Mouse (Mus musculus): ENCODE results near the gene Mettl26. TPM values are rescaled to one million over a fixed set of nuclear protein-coding genes. Genes with fewer than 3 reads are reported as not detected.

Mettl26 gene
- polyA plus RNA-seq, 1 experiment from 2014 or later, result 50.7 TPM

- peak; percentile 13 for ATAC-seq
- DNase-seq (ENCODE audit: low spot score), result peak; percentile 87
- 1% methylated on average over 32 of the region's 32 CpGs for WGBS
- peaks cover 35% of the 10 kb centered on the region for H3K4me1 ChIP-seq (ENCODE audit: insufficient read depth, low read depth, low read length)
- peak within 1 kb of the TSS; percentile 86 for H3K27ac ChIP-seq (ENCODE audit: low read length)
- peak within 1 kb of the TSS; percentile 50 for H3K9ac ChIP-seq (replicated peaks; ENCODE audit: low read depth)
- H3K27me3 ChIP-seq (replicated peaks; ENCODE audit: insufficient read depth, low read length), result no peaks in the 10 kb centered on the region
- 0 out of 2 replicates have a peak, but pooled peaks cover 11% of the 10 kb centered on the region for H3K36me3 ChIP-seq (ENCODE audit: insufficient read depth, low read length)
- no peak for TF ChIP-seq EP300 (IDR thresholded peaks at IDR 0.05)
- peak; percentile 60 for TF ChIP-seq CTCF (IDR thresholded peaks at IDR 0.05)
- no peaks in the 10 kb centered on the region for H3K9me3 ChIP-seq (ENCODE audit: low read length)
- peak within 1 kb of the TSS; percentile 52 for H3K4me3 ChIP-seq (ENCODE audit: low read depth, low read length)
- peak within 1 kb of the TSS; percentile 85 for H3K4me2 ChIP-seq (replicated peaks; ENCODE audit: low read depth, low read length)
Observed at GRCm38 (mm10) chr17:25828712-25829557, 45.9 kb upstream of the Mettl26 start, which contains the start of gene Jmjd8. Gene Jmjd8 (plus strand): TSS chr17:25828867.

GRCm38 (mm10) chr17:25829558-25830017, 45.3 kb upstream of the Mettl26 start:
- ATAC-seq (no peak), DNase-seq (ENCODE audit: low spot score) (no peak)
- TF ChIP-seq EP300 (IDR thresholded peaks at IDR 0.05), result no peak
- no peak for TF ChIP-seq CTCF (IDR thresholded peaks at IDR 0.05)
- 0 out of 2 replicates have a peak, but pooled peaks cover 11% of the 10 kb centered on the region for H3K36me3 ChIP-seq (ENCODE audit: insufficient read depth, low read length)
- peak overlapping the region; percentile 50 for H3K9ac ChIP-seq (replicated peaks; ENCODE audit: low read depth)
- peak overlapping the region; percentile 85 for H3K4me2 ChIP-seq (replicated peaks; ENCODE audit: low read depth, low read length)
- WGBS, result 28% methylated on average over 8 of the region's 8 CpGs
- H3K4me3 ChIP-seq (ENCODE audit: low read depth, low read length), result peak overlapping the region; percentile 52
- H3K9me3 ChIP-seq (ENCODE audit: low read length), result no peaks in the 10 kb centered on the region
- no peaks in the 10 kb centered on the region for H3K27me3 ChIP-seq (replicated peaks; ENCODE audit: insufficient read depth, low read length)
- peaks cover 35% of the 10 kb centered on the region for H3K4me1 ChIP-seq (ENCODE audit: insufficient read depth, low read depth, low read length)
- H3K27ac ChIP-seq (ENCODE audit: low read length), result peak overlapping the region; percentile 86

- TF ChIP-seq CTCF (IDR thresholded peaks at IDR 0.05) (no peak), EP300 (IDR thresholded peaks at IDR 0.05) (no peak)
- no peak overlapping the region for H3K27ac ChIP-seq (ENCODE audit: low read length)
- DNase-seq (ENCODE audit: low spot score), result no peak
- peaks cover 35% of the 10 kb centered on the region for H3K4me1 ChIP-seq (ENCODE audit: insufficient read depth, low read depth, low read length)
- no peak overlapping the region for H3K9ac ChIP-seq (replicated peaks; ENCODE audit: low read depth)
- 83% methylated on average over 4 of the region's 4 CpGs for whole genome bisulfite sequencing
- 0 out of 2 replicates have a peak overlapping the region, but pooled peaks have one; percentile 85 for H3K4me2 ChIP-seq (replicated peaks; ENCODE audit: low read depth, low read length)
- 0 out of 2 replicates have a peak, but pooled peaks cover 11% of the 10 kb centered on the region for H3K36me3 ChIP-seq (ENCODE audit: insufficient read depth, low read length)
- no peaks in the 10 kb centered on the region for H3K9me3 ChIP-seq (ENCODE audit: low read length)
- H3K27me3 ChIP-seq (replicated peaks; ENCODE audit: insufficient read depth, low read length), result no peaks in the 10 kb centered on the region
- no peak overlapping the region for H3K4me3 ChIP-seq (ENCODE audit: low read depth, low read length)
- no peak for ATAC-seq
Observed at GRCm38 (mm10) chr17:25830200-25830753, 44.6 kb upstream of the Mettl26 start.

- H3K4me1 ChIP-seq (ENCODE audit: insufficient read depth, low read depth, low read length), result peaks cover 35% of the 10 kb centered on the region
- no peak overlapping the region for H3K9ac ChIP-seq (replicated peaks; ENCODE audit: low read depth)
- ATAC-seq (no peak), DNase-seq (ENCODE audit: low spot score) (no peak)
- no peak for TF ChIP-seq CTCF (IDR thresholded peaks at IDR 0.05)
- TF ChIP-seq EP300 (IDR thresholded peaks at IDR 0.05), result no peak
- no peaks in the 10 kb centered on the region for H3K27me3 ChIP-seq (replicated peaks; ENCODE audit: insufficient read depth, low read length)
- H3K4me2 ChIP-seq (replicated peaks; ENCODE audit: low read depth, low read length), result no peak overlapping the region; the same call in 1 of the 2 replicates
- H3K27ac ChIP-seq (ENCODE audit: low read length), result no peak overlapping the region
- WGBS, result 85% methylated on average over 14 of the region's 14 CpGs
- H3K36me3 ChIP-seq (ENCODE audit: insufficient read depth, low read length), result 0 out of 2 replicates have a peak, but pooled peaks cover 11% of the 10 kb centered on the region
- no peaks in the 10 kb centered on the region for H3K9me3 ChIP-seq (ENCODE audit: low read length)
- no peak overlapping the region for H3K4me3 ChIP-seq (ENCODE audit: low read depth, low read length)
Observed at GRCm38 (mm10) chr17:25830806-25831431, 44.0 kb upstream of the Mettl26 start.

- DNase-seq (ENCODE audit: low spot score), result no peak
Observed at GRCm38 (mm10) chr17:25831451-25832281, 43.2 kb upstream of the Mettl26 start.

More at GRCm38 (mm10) chr17:25831451-25832281, 43.2 kb upstream of the Mettl26 start:
- ATAC-seq, result no peak
- Histone ChIP-seq H3K4me3 (ENCODE audit: low read depth, low read length) (peak overlapping the region; percentile 55), H3K9ac (replicated peaks; ENCODE audit: low read depth) (peak overlapping the region; percentile 66), H3K36me3 (ENCODE audit: insufficient read depth, low read length) (0 out of 2 replicates have a peak, but pooled peaks cover 11% of the 10 kb centered on the region), H3K4me1 (ENCODE audit: insufficient read depth, low read depth, low read length) (peaks cover 37% of the 10 kb centered on the region), H3K9me3 (ENCODE audit: low read length) (no peaks in the 10 kb centered on the region), H3K4me2 (replicated peaks; ENCODE audit: low read depth, low read length) (peak overlapping the region; percentile 84), H3K27me3 (replicated peaks; ENCODE audit: insufficient read depth, low read length) (no peaks in the 10 kb centered on the region), H3K27ac (ENCODE audit: low read length) (peak overlapping the region; percentile 82)
- no peak for TF ChIP-seq EP300 (IDR thresholded peaks at IDR 0.05)
- TF ChIP-seq CTCF (IDR thresholded peaks at IDR 0.05), result no peak
- WGBS, result 44% methylated on average over 21 of the region's 21 CpGs

Measured in lung, postnatal 0 days (tissue).